Mouse (Mus musculus) gastrocnemius, adult 18-20 months (tissue): ENCODE data around the gene Kcnk4. TPM values are rescaled to one million over a fixed set of nuclear protein-coding genes. Genes with fewer than 3 reads are reported as not detected.

ENCODE experiments used
- DNase-seq: peaks from one replicate; pipeline ENCODE4 v3.0.0; 2021; ENCODE audit warnings: low spot score
- microRNA-seq: library from miRNA; unstranded; fragments of <30 nt; microRNA quantifications from one replicate; pipeline ENCODE4 v1.2.0, GENCODE M21; 2021
- total RNA-seq, 2 experiments: library from RNA; stranded (reverse); gene quantifications; 2 replicates each; pipeline ENCODE4 v1.2.3; 2021

The Kcnk4 gene
- total RNA-seq, 2 experiments from 2014 or later: not detected

DNA sequence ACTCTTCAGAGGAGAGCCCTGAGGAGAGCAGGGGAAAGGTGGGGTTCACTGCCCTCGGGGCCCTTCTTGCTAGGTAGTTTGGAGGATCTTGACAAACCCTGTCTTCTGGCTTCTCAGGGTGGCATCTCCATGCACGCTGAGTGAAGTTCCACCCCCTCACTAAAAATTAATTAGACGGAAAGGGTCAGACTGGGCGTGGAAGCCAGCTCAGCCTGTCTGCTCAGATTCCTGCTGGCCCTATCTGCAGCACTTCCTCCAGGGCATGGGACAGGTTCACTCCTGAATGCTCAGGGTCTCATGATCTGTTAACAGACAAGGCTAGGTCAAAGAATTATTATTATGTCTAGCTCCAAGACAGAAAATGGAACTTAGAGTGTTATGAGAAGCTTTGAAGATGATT is 41.8 kb downstream of the Kcnk4 start:
- no peak for DNase-seq

DNA sequence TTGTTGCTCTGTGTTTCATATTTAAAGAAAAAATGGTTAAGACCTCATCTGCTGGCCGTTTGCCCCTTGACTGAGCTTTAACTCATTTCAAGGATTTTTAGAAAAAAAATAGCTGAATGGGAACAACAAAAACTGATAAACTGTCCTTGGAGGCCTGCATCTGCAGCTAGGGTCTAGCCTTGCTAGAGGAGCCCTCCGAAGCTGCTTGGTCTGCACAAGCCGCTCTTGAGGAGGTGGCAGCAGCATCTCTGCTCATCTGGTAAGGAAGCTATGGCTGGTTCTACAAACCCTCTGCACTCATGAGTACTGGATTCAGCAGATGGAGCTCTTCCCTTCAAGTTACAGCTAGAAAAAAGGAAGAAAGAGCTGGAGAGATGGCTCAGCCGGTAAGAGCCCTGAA is 56.4 kb downstream of the Kcnk4 start:
- no peak for DNase-seq

GRCm38 (mm10) chr19:6876799-6877198 is 57.5 kb downstream of the Kcnk4 start:
- DNase-seq: no peak

GRCm38 (mm10) chr19:6875834-6876233 is 58.5 kb downstream of the Kcnk4 start:
- no peak for DNase-seq

DNA sequence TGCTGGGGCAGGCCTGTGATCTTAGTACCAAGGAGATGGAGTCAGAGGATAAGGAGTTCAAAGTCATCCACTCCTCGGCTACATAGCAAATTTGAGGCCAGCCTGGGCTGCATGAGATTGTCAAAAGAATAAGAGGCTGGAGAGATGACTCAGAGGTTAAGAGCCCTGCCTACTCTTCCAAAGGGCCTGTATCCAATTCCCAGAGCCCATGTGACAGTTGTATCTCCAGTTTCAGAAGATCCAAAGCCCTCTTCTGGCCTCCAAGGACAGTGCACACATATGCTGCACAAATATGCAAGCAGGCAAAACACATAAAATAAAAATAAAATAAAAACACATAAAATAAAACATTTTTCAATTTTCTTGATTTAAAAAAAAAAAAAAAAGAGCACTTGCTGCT is 60.1 kb downstream of the Kcnk4 start:
- DNase-seq: no peak

Small RNA genes lying within 50 kb of the gene (microRNA-seq; reads per million reads assigned to microRNA genes)
- gene Mir6990: 1.0 reads per million

Other genes with a start within 250 kb of the Kcnk4 start
- gene Rps6ka4, start 93.9 kb downstream of the Kcnk4 start, total RNA-seq: 10 to 100 TPM in 1 of 2 experiments, 1 to 10 TPM in 1; 9.1 to 10.6 TPM
- gene Ccdc88b, start 76.3 kb downstream of the Kcnk4 start, total RNA-seq: under 1 TPM; 0.46 to 0.74 TPM
- gene Trmt112, start 24.8 kb downstream of the Kcnk4 start, total RNA-seq: 10 to 100 TPM; 43.9 to 44.7 TPM
- gene Prdx5, start 24.4 kb downstream of the Kcnk4 start, total RNA-seq: 100 to 1,000 TPM; 219 to 239 TPM
- gene Esrra, start 12.7 kb downstream of the Kcnk4 start, total RNA-seq: 10 to 100 TPM; 76.5 to 93.1 TPM
- gene Catsperz, start 9.1 kb downstream of the Kcnk4 start, total RNA-seq: not detected
- gene Bad, start 7.3 kb upstream of the Kcnk4 start, total RNA-seq: 10 to 100 TPM in 1 of 2 experiments, 1 to 10 TPM in 1; 9.7 to 12.2 TPM
- 10 to 100 TPM; 10.0 to 10.4 TPM for gene Gpr137, start 8.0 kb upstream of the Kcnk4 start, total RNA-seq
- gene Ppp1r14b, start 40.5 kb upstream of the Kcnk4 start, total RNA-seq: 100 to 1,000 TPM; 117 to 145 TPM
- 10 to 100 TPM; 10.2 to 11.3 TPM for gene Plcb3, start 42.0 kb upstream of the Kcnk4 start, total RNA-seq
- gene Fkbp2, start 46.0 kb upstream of the Kcnk4 start, total RNA-seq: 10 to 100 TPM in 1 of 2 experiments, 1 to 10 TPM in 1; 8.2 to 13.1 TPM
- 100 to 1,000 TPM; 181 to 206 TPM for gene Vegfb, start 53.1 kb upstream of the Kcnk4 start, total RNA-seq
- gene Dnajc4, start 58.1 kb upstream of the Kcnk4 start, total RNA-seq: 10 to 100 TPM; 33.9 to 38.4 TPM
- 10 to 100 TPM; 12.0 to 13.7 TPM for gene Nudt22, start 61.6 kb upstream of the Kcnk4 start, total RNA-seq
- gene Trpt1, start 61.6 kb upstream of the Kcnk4 start, total RNA-seq: 10 to 100 TPM; 24.4 to 26.4 TPM
- gene Fermt3, start 85.0 kb upstream of the Kcnk4 start, total RNA-seq: under 1 TPM; 0.64 to 0.93 TPM
- gene Stip1, start 105.5 kb upstream of the Kcnk4 start, total RNA-seq: 10 to 100 TPM; 89.7 to 98.5 TPM
- gene Macrod1, start 122.3 kb upstream of the Kcnk4 start, total RNA-seq: 100 to 1,000 TPM; 276 to 311 TPM
- 1 to 10 TPM; 1.1 to 1.9 TPM for gene Flrt1, start 171.2 kb upstream of the Kcnk4 start, total RNA-seq